Mouse (Mus musculus) ovary, postnatal 14 days (tissue): ENCODE results near the gene Focad.

ENCODE experiments used
- DNase-seq: peaks from one replicate; pipeline ENCODE4 v3.0.0; 2022; ENCODE audit warnings: low spot score

The Focad gene

DNA sequence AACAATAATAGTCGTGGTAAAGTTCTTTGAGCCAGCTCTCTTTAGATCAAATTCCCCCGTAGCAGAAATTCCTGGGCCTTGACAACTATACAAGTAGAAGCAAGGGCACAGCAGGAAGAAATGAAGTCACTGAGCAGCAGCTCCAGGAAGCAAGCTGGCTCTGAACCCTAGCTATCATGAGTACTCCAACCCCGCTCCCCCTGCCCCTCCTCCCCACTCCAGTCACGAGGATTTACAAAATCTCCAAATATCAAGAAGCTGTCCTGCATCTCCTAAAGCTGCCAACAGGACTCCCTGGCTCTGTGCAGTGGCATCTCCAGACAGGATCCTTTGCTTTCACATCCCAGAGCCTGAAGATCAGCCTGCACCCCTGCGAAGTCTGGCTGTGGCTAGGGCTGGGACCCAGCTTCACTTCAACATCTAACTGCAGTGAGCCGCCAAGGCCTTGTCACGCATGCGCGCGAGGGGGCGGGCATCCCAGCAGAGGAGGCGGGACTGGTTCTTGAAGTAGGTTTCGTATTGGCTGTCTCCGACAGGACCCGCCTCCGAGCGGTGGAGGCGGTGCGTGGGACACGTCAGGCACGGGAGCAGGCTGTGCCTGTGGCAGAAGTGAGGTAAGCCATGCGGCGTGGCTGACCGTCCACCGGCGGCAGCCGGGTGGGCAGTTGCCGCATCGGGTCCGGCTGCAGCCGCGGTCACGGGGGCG is at the start of gene Focad:
TSS of gene Focad (plus strand) at position 568 of the 706 bp plus-strand sequence.
- peak; percentile 95 for DNase-seq

DNA sequence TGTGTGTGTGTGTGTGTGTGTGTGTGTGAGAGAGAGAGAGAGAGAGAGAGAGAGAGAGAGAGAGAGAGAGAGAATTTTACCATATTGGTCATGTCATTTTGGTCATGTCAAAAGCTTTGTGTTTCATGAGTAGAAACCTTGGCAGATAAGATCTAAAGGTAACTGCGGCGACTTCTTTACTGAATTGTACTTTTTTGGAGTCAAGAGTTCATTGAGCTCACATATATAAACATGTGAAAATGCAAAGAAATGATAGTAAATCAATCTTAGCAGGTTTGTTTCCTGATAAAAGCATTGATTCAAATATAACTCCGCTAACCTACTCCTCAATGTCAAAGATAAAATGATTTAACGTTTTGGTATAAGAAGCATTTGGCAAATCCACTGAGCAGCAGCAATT is 49.3 kb upstream of the Focad start:
- DNase-seq: no peak

DNA sequence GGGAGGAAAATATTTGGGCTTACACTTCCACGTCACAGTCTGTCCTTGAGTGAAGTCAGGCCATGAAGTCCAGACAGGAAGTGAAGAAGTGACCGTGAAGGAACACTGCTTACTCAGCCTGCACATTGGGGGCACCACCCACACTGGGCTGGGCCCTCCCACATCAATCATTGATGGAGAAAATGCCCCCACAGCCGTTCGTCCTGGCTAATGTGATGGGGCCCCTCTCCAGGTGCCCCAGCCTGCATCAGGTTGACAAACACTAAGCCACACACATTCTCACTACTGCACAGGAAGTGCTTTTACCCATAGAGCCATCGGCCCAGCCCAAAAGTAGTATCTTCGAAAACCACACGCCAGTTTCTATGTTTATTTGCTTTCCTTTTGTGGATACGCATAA is 48.1 kb upstream of the Focad start:
- DNase-seq: no peak

DNA sequence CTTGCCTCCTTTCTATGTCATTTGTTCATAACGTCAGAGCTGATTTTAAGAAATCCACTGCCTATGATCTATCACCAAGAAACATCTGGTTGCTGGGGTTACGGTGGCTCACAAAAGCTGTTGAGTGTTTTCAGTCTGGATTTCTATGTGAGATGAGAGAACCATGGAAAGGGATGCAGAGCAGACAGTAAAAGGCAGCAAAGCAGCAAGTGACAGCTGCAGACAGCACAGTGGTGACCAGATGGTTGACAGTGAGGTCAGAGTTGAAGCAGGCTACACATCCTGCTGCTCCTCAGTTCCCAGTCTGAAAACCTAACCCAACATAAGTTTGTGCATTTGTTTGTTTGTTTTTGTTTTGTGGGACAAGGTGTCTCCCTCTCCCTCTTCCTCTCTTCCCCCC is 19.0 kb upstream of the Focad start:
- DNase-seq: no peak

DNA sequence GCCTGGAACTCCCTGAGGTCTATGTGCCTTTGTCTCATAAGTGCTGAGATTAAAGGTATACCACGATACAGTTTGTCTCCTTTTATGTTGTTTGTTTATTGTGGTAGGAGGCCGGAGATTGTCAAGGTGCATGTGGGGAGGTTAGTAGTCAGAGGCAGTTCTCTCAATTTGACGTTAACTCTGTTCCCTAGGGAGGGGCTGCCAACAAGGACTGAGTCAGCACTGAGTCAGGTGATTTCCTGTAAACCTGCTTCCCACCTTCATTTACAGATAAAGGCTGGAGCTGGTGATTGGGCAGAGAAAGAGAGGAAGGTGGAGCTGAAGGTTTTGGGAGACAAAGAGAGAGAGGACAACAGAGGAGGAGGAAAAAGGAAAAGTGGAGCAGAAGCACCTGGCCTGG is 15.4 kb upstream of the Focad start:
- DNase-seq: no peak

DNA sequence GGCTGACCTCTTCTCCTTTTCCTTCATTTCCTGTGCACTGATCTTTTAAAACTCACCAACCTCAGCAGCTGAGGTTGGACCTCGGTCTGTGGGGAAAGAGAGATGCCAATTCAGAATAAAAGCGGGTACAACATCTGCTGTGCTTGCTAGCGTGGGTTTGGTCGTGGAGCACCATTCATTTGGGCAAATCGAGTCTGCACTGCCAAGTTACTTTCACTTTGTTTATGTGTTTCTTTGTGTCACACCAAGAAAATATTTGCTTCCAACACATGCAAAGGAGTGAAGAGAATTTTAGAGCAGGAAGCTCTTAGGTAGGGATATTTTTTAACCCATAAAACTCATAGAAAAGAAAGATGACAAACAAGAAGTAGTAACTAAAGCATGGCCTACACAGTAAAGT is 13.0 kb upstream of the Focad start:
- no peak for DNase-seq

DNA sequence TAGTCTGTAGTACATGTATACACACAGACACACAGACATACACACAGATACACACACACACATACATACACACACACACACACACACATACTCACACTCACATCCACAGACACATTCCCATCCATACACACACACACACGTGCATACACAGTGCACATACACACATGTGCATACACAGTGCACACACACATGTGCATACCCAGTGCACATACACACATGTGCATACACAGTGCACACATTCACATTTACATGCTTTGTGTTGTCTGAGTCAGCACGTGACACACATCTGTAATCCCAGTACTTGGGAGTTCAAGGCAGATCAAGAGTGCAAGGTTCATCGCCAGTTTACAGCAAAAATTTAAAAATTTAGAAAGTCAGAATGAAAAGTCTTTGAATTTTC is 12.5 kb upstream of the Focad start:
- DNase-seq: no peak

DNA sequence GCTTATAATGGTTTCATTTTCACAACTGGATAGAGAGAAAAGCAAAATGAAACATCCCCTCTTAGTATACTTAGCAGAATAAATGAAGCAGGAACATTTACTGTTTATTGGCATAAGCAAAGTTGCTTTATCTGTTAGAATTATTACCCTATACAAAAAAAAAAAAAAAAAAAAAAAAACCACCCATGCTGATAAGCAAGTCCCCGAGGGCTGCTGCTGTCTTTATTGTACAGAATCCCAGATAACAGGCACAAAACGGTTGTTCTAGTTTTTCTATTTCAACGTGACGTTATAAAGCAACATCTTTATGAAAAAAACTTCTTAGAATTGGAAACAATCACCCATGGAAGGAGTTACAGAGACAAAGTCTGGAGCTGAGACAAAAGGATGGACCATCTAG is 12.0 kb upstream of the Focad start:
- no peak for DNase-seq

DNA sequence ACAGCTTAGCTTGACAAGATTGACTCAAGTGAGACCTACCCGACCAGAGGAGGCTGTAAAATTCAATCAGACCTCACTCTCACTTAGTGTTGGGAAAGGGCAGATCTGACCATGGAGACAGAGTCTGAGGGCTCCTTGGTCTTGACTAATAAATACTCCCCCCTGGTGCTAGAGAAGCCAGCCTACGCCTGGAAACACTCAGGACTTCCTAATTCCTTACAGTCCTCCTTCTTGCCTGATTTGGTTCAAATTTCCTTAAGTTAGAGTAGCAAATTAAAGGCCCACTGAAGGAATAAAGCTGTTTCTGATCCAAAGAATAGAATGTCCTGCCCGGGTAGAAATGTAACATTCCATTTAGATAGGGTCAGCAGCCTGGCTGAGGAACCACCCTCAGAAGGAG is 10.6 kb upstream of the Focad start:
- DNase-seq: no peak

DNA sequence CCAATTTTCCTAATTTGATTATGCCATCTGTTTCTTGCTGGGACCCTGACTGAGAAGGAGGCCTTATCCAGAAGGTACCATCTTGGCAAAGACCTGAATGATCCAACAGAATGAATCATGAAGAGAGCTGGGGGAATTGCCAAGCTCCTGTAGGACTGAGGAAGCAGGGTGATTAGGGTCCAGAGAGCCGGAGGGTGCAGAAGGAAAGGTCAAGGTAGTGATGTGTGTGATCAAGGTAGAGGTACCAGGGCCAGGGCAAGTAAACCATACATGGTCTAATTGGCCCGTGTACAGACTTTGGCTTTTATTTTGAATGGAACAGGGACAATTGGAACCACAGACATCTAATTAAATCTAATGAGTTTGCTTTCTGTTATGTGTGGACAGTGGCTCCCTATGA is 4.1 kb upstream of the Focad start:
- DNase-seq: no peak

DNA sequence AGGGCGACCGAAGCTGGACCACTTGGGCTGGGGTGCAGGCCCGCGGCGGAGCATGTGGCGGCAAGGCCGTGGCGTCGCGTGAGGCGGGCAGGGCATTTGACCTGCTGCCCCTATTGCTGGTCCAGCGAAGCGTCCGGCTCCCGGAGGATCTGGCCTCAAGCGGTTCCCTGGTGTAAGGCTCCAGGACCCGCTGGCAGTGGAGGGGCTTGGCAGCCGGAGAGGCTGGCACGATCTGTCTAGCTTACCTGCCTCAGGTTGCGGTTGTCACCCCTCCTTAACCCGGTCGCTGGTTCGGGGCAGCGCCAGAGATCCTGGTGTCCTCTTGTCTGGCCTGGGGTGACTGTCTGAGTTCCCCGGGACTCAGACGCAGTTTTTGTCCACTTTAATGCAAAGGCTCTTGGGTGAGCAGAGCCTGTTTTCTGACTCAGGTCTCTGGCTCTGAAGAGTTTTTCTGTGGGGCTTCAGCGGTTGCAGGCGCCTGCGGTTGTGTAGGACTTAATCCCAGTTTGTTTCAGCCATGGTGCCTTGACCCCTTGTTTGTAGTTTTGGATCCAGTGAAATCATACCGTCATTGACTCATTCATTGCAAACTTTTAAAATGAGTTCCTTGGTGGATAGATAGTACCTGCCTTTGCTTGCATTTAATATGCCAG is 465 bp downstream of the Focad start:
- DNase-seq: no peak

DNA sequence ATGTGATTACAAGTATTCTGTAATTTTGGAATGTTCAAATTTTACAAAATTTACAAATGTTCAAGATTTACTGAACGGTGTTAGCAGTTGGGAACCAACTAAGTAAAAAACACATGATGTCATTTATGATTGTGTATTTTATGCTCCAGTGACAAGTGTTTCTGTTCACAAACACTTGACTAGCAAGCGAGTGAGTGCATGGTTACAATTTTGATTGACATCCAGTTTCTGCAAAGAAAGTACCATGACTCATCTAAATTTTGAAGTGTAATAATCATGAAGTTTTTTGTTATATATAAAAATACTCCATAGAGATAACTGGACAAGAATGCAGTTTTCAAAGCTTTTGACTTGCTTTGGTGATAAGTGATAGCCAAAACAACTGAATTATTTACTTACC is 1.3 kb downstream of the Focad start:
- no peak for DNase-seq

DNA sequence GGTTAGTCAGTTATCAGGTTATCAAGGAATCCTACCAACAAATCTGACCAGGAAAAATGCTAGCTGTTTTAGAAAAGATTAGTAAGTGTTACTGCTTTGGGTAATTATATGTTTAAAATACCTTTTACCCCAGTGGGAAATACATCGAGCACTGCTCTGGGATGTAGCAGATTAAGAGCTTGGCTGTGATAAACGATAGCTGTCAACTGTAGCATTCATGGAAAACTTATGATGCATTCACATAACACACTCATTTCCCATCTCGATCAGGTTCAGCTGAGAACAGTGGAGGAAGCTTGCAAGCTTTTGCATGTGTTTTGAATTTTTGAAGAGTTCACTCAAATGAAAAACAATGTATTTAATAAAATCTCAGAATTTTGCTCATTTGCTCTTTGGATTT is 14.2 kb downstream of the Focad start:
- no peak for DNase-seq

DNA sequence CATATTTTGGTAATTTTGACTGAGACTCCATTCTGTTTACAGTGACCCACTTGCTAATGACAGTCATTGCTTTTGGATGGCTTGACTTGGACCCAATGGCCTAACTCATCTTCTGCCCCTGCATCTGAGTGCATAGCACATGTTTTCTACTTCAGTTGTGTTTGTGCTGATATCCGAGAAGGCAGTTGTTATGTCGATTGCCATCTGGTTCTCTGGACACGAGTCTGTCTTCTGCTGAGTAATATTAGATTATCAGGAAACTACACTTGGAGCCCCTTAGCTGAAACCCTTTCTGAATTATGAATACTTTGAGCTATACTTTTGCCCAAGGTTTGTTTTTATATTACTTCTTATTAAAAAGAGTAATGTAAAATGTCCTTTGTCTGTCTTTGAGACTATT is 22.9 kb downstream of the Focad start:
- no peak for DNase-seq

DNA sequence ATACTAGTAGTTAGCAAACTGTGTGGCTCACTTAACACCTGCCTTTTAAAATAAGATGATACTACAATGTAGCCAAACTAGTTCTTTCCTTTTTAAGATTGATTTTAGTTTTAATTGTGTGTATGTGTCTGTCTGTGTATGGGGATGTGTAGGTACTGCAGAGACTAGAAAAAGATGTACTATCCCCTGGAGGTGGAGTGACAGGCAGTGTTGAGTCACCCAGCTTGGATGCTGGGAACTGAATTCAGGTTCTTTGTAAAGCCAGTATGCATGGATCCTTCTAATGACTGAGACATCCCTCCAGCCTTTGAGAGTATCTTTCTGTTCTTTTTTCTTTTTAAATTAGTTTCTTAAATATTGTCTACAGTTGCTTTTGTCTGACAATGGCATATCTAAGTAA is 23.5 kb downstream of the Focad start:
- DNase-seq: no peak

DNA sequence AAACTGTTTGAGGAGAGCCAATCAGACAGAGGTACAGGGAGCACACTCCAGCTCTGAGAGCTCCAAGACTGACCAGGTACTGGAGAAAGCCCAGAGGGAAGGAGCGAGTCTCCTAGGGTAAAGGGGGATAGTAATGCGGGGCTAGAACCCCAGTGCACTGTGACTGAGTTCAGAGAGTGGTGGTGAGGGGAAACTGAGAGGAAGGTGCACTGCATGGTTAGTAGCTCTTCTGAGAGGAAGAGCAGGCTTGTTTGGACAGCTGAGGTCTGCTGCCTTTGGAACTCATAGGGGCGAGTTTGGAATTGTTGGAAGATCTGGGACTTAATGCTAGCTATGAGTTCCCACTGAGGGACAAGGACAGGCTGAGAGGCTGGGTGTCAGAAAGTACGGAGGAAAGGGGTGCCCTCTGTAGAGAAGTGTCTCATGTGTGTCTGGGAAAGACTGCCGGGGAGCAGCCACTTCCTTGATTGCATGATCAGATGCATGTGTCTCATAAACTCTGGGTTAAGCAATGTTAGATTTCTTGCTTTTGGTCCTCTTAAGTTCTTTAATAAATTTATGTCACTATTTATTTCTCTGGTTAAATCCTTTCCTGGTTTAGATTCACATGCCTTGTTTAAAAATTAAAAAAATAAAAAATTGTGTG is 24.4 kb downstream of the Focad start:
- no peak for DNase-seq

DNA sequence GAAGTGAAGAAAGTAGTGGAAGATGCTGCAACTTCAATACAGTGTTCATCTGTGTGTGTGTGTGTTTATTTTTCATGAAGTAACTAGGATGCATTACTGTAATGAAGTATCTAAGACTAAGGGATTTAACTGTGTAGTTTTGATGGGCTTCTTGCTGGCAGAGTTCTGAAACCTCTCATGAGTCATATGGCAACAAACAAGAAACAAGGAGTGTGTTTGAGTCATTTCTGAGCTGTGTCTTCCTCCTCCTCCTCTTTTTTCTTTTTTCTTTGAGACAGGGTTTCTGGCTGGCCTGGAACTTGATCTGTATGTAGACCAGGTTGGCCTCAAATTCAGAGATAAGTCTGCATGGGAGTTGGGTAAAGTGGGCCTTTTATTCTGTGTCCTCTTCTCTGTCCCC is 25.7 kb downstream of the Focad start:
- DNase-seq: no peak

DNA sequence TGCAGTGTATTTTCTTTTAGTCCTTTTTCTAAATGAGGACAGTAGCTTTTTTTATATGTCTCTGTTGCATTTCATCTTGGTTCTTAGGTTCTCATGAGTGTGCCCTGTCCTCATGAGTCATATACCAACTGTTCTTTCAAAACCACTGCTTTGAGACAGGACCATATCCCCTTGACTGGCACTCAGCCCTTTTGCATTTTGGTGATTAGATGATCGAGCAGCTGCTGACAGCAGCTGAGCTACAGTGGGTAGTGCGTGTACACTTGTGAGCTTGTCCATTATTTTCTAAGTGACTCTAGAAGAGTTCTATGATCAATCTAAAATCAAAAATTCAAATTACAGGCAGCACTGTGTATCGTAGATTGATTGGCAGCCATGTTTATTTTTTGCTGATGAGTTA is 28.0 kb downstream of the Focad start:
- DNase-seq: no peak

DNA sequence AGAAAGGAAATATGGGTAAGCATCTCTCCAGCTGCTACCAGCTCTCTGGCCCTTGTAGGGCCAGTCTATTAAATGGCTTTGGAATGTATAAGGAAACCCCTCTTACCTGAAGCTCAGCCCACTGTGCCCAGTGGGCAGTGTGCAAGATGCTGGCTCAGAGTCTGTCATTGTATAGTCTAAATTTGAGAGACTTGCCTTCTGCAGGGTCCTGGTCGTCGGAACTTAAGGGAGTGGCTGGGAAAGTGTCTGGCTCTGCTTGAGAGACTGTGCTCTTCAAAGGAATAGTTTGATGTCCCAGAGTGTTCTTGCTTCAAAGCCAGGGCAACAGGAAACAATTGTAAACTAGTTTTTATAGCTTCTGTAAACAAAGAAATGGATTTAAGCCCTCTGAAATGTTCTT is 41.5 kb downstream of the Focad start:
- no peak for DNase-seq

DNA sequence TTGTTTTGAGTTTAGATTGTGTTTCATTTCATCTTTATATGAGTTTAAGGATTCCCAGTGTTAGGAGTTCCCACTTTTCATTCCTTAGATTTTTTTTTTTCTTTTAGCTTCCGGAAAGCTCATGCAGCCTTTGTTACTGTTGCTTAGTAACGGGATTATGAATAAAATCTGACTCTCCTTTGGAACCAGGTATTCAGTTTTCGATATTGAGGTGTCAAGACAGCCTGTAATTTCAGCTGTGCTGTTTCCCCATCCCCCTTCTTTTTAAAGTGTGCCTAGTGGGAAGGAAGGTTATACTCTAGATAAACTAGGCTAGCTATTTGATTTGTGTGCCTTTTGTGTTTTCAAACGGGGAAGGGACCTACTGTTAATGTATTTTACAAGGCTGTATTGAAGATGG is 42.1 kb downstream of the Focad start:
- no peak for DNase-seq

DNA sequence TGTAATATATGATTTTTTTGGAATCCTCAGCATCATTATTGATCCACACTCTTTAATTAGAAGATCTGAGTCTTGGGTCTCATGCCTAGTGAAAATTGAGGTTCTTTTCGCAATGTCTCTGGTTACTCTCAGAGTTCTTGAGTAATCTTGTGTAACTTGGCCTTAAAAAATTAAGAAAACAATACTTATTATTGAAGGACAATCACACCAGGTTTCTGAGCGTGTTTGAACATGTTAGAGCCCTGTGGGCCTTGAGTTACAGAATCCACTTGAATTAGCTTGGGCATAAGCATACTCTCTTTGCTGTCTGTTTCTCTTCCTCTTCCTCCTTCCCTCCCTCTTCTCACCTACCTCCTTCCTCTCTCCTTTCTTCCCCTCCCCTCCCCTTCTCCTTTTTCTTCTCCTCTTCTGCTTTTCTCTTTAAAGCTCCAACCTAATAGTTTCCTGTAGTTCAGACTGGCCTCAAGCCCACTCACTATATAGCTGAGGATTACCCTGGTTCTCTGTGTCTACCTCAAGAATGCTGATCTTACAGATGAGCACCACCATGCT is 44.0 kb downstream of the Focad start:
- DNase-seq: no peak

DNA sequence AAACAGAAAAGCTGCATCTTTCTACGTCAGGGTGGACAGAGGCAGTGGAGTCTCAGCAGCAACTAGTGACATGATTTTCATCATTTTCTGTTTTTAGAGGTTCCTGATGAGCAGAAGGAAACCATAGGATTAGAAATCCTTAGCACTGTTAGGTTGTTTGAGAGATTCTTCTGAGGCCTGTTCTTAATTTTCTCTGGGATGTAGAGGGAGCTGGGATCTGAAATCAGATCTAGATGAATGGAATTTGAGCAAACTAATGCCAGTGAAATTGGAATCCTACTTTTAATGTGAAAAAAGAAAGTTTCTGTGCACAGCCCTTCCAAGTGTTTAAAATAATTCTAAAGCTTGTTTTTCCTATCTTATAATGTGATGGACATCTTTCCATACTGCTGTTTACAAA is 55.0 kb downstream of the Focad start:
- no peak for DNase-seq

DNA sequence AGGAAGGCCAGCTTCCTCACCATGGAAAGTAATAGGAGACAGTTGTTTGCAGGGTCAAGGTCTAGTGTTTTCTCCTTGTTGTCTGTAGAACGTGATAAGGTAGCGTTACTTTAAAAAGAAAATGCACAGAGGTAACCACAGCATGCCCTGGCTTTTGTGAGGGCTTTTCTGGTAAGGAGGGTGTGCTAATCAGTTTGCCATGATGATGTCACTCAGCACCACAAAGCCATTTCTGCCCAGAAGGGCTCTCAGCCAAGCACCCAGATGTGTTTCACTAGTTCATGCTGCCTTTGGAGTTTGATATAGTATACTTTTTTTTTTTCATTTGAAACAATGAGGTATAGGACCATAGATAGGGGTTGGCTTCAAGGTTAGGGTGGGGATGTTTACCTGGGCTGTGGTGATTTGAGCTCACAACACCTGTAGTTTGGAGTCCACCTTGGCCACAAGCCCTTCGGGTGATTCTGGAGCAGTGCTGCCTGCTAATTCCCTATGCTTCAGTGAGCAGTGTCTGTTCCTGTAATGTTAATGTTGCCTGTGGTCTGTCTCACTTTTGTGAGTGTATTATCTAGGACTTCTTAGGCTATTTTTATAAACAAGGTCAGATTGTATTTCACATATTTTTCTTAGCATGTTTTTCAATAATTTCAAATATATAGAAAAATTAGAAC is 61.2 kb downstream of the Focad start:
- no peak for DNase-seq
